Mouse (Mus musculus): ENCODE measurements at regions not wholly inside any gene's neighbourhood (a gene's known extent, or its start where the extent isn't known, plus 50 kb on each side); places are given as distances from the start of the nearest gene placed in this dataset.

GRCm38 (mm10) chr13:97483681-97484080, 242.8 kb downstream of the Enc1 start:
- no peaks in the 10 kb centered on the region for H3K36me3 ChIP-seq (ENCODE audit: control insufficient read depth, insufficient read depth, low read length)
- no peak overlapping the region for H3K27ac ChIP-seq (replicated peaks; ENCODE audit: insufficient read depth, low read depth, low read length)
- no peaks in the 10 kb centered on the region for H3K79me2 ChIP-seq (ENCODE audit: control insufficient read depth, insufficient read depth, low read length)
- no peak overlapping the region for H3K9ac ChIP-seq (ENCODE audit: low read depth, low read length)
- no peak overlapping the region for H3K4me3 ChIP-seq (ENCODE audit: insufficient read depth, low read depth, low read length)
- WGBS, result 70% methylated on average over 8 of the region's 8 CpGs
- H3K27me3 ChIP-seq (ENCODE audit: control insufficient read depth, insufficient read depth, low read length), result no peaks in the 10 kb centered on the region
- no peaks in the 10 kb centered on the region for H3K4me1 ChIP-seq (ENCODE audit: control insufficient read depth, insufficient read depth, low read length)
- TF ChIP-seq POLR2A (IDR thresholded peaks at IDR 0.05; ENCODE audit: extremely low read depth, insufficient read depth, low read length) (no peak), CTCF (IDR thresholded peaks at IDR 0.05; ENCODE audit: low read depth, low read length) (no peak)
- DNase-seq (ENCODE audit: extremely low read depth, low read depth, low spot score), result no peak

- Histone ChIP-seq H3K36me3 (ENCODE audit: control insufficient read depth, insufficient read depth, low read length) (no peaks in the 10 kb centered on the region), H3K4me1 (ENCODE audit: control insufficient read depth, insufficient read depth, low read length) (no peaks in the 10 kb centered on the region), H3K79me2 (ENCODE audit: control insufficient read depth, insufficient read depth, low read length) (no peaks in the 10 kb centered on the region), H3K4me3 (ENCODE audit: insufficient read depth, low read depth, low read length) (no peak overlapping the region), H3K9ac (ENCODE audit: low read depth, low read length) (no peak overlapping the region), H3K27ac (replicated peaks; ENCODE audit: insufficient read depth, low read depth, low read length) (no peak overlapping the region), H3K27me3 (ENCODE audit: control insufficient read depth, insufficient read depth, low read length) (no peaks in the 10 kb centered on the region)
- TF ChIP-seq CTCF (IDR thresholded peaks at IDR 0.05; ENCODE audit: low read depth, low read length), result no peak
- WGBS, result 93% methylated on average over 3 of the region's 3 CpGs
- no peak for DNase-seq (ENCODE audit: extremely low read depth, low read depth, low spot score)
These were observed 241.6 kb downstream of the Enc1 start for GRCm38 (mm10) chr13:97482439-97482946.

GRCm38 (mm10) chr13:97481259-97481658, 240.4 kb downstream of the Enc1 start:
- TF ChIP-seq POLR2A (IDR thresholded peaks at IDR 0.05; ENCODE audit: extremely low read depth, insufficient read depth, low read length), result no peak
- no peak for TF ChIP-seq CTCF (IDR thresholded peaks at IDR 0.05; ENCODE audit: low read depth, low read length)
- Histone ChIP-seq H3K4me3 (ENCODE audit: insufficient read depth, low read depth, low read length) (no peak overlapping the region), H3K79me2 (ENCODE audit: control insufficient read depth, insufficient read depth, low read length) (no peaks in the 10 kb centered on the region), H3K27ac (replicated peaks; ENCODE audit: insufficient read depth, low read depth, low read length) (no peak overlapping the region), H3K4me1 (ENCODE audit: control insufficient read depth, insufficient read depth, low read length) (no peaks in the 10 kb centered on the region), H3K27me3 (ENCODE audit: control insufficient read depth, insufficient read depth, low read length) (no peaks in the 10 kb centered on the region), H3K9ac (ENCODE audit: low read depth, low read length) (no peak overlapping the region), H3K36me3 (ENCODE audit: control insufficient read depth, insufficient read depth, low read length) (no peaks in the 10 kb centered on the region)
- 94% methylated on average over 2 of the region's 2 CpGs for WGBS
- DNase-seq (ENCODE audit: extremely low read depth, low read depth, low spot score), result no peak

GRCm38 (mm10) chr13:97479066-97479586, 238.2 kb downstream of the Enc1 start:
- Histone ChIP-seq H3K36me3 (ENCODE audit: control insufficient read depth, insufficient read depth, low read length) (no peaks in the 10 kb centered on the region), H3K4me3 (ENCODE audit: insufficient read depth, low read depth, low read length) (no peak overlapping the region), H3K27ac (replicated peaks; ENCODE audit: insufficient read depth, low read depth, low read length) (no peak overlapping the region), H3K9ac (ENCODE audit: low read depth, low read length) (no peak overlapping the region), H3K27me3 (ENCODE audit: control insufficient read depth, insufficient read depth, low read length) (no peaks in the 10 kb centered on the region), H3K79me2 (ENCODE audit: control insufficient read depth, insufficient read depth, low read length) (no peaks in the 10 kb centered on the region), H3K4me1 (ENCODE audit: control insufficient read depth, insufficient read depth, low read length) (no peaks in the 10 kb centered on the region)
- no peak for DNase-seq (ENCODE audit: extremely low read depth, low read depth, low spot score)
- TF ChIP-seq POLR2A (IDR thresholded peaks at IDR 0.05; ENCODE audit: extremely low read depth, insufficient read depth, low read length) (no peak), CTCF (IDR thresholded peaks at IDR 0.05; ENCODE audit: low read depth, low read length) (no peak)
- 94% methylated on average over 10 of the region's 10 CpGs for WGBS

- 88% methylated on average over 3 of the region's 3 CpGs for WGBS
These were observed 233.1 kb downstream of the Enc1 start for GRCm38 (mm10) chr13:97473971-97474365.

GRCm38 (mm10) chr13:97473256-97473970, 232.5 kb downstream of the Enc1 start:
- Histone ChIP-seq H3K4me1 (ENCODE audit: control insufficient read depth, insufficient read depth, low read length) (no peaks in the 10 kb centered on the region), H3K79me2 (ENCODE audit: control insufficient read depth, insufficient read depth, low read length) (no peaks in the 10 kb centered on the region), H3K27me3 (ENCODE audit: control insufficient read depth, insufficient read depth, low read length) (no peaks in the 10 kb centered on the region), H3K27ac (replicated peaks; ENCODE audit: insufficient read depth, low read depth, low read length) (no peak overlapping the region), H3K4me3 (ENCODE audit: insufficient read depth, low read depth, low read length) (no peak overlapping the region), H3K9ac (ENCODE audit: low read depth, low read length) (no peak overlapping the region), H3K36me3 (ENCODE audit: control insufficient read depth, insufficient read depth, low read length) (no peaks in the 10 kb centered on the region)
- 97% methylated on average over 7 of the region's 7 CpGs for WGBS
- TF ChIP-seq CTCF (IDR thresholded peaks at IDR 0.05; ENCODE audit: low read depth, low read length) (no peak), POLR2A (IDR thresholded peaks at IDR 0.05; ENCODE audit: extremely low read depth, insufficient read depth, low read length) (no peak)
- no peak for DNase-seq (ENCODE audit: extremely low read depth, low read depth, low spot score)

More at GRCm38 (mm10) chr13:97473971-97474365, 233.1 kb downstream of the Enc1 start:
- Histone ChIP-seq H3K79me2 (ENCODE audit: control insufficient read depth, insufficient read depth, low read length) (no peaks in the 10 kb centered on the region), H3K4me1 (ENCODE audit: control insufficient read depth, insufficient read depth, low read length) (no peaks in the 10 kb centered on the region), H3K4me3 (ENCODE audit: insufficient read depth, low read depth, low read length) (no peak overlapping the region), H3K27me3 (ENCODE audit: control insufficient read depth, insufficient read depth, low read length) (no peaks in the 10 kb centered on the region), H3K36me3 (ENCODE audit: control insufficient read depth, insufficient read depth, low read length) (no peaks in the 10 kb centered on the region), H3K27ac (replicated peaks; ENCODE audit: insufficient read depth, low read depth, low read length) (no peak overlapping the region), H3K9ac (ENCODE audit: low read depth, low read length) (no peak overlapping the region)
- TF ChIP-seq CTCF (IDR thresholded peaks at IDR 0.05; ENCODE audit: low read depth, low read length) (no peak), POLR2A (IDR thresholded peaks at IDR 0.05; ENCODE audit: extremely low read depth, insufficient read depth, low read length) (no peak)
- DNase-seq (ENCODE audit: extremely low read depth, low read depth, low spot score), result no peak

Measured in liver, adult 2 months (tissue).